Mouse (Mus musculus) liver, embryonic 15.5 days (tissue): Measurements from ENCODE around the gene Gm17617. TPM values are rescaled to one million over a fixed set of nuclear protein-coding genes. Genes with fewer than 3 reads are reported as not detected.

Experiments
- ATAC-seq: fragments of 200-750 bp; cut with Nextera tagmentation; 2 replicates; pipeline ENCODE4 v1.8.0; 2017; ENCODE audit warnings: moderate number of reproducible peaks, mild to moderate bottlenecking, moderate library complexity; ENCODE audit not compliant: insufficient read depth
- H3K27ac ChIP-seq: fragments of 300-500 bp; sonication (generic); replicated peaks from 2 replicates; pipeline ENCODE4 v1.5.1; 2015; ENCODE audit warnings: mild to moderate bottlenecking, inconsistent platforms
- H3K27me3 ChIP-seq: fragments of 300-500 bp; sonication (generic); 2 replicates; pipeline ENCODE4 v1.6.1; 2015; ENCODE audit warnings: mild to moderate bottlenecking, inconsistent platforms
- H3K36me3 ChIP-seq: fragments of 300-500 bp; sonication (generic); replicated peaks from 2 replicates; pipeline ENCODE4 v1.6.1; 2015; ENCODE audit warnings: moderate library complexity, mild to moderate bottlenecking, inconsistent platforms
- H3K4me1 ChIP-seq: fragments of 300-500 bp; sonication (generic); replicated peaks from 2 replicates; pipeline ENCODE4 v1.6.1; 2015; ENCODE audit warnings: inconsistent platforms
- H3K4me2 ChIP-seq: fragments of 300-500 bp; sonication (generic); 2 replicates; pipeline ENCODE4 v1.6.1; 2015; ENCODE audit warnings: moderate library complexity, mild to moderate bottlenecking, inconsistent platforms
- H3K4me3 ChIP-seq: fragments of 300-500 bp; sonication (generic); replicated peaks from 2 replicates; pipeline ENCODE4 v1.5.1; 2015; ENCODE audit warnings: mild to moderate bottlenecking, inconsistent platforms
- H3K9ac ChIP-seq: fragments of 300-500 bp; sonication (generic); 2 replicates; pipeline ENCODE4 v1.6.1; 2015; ENCODE audit warnings: moderate library complexity, mild to moderate bottlenecking, inconsistent platforms
- H3K9me3 ChIP-seq: fragments of 300-500 bp; sonication (generic); replicated peaks from 2 replicates; pipeline ENCODE4 v1.6.1; 2016; ENCODE audit warnings: inconsistent platforms
- WGBS: fragments of 180-500 bp; shearing (Covaris S2); methylation state at CpG from one replicate; pipeline ENCODE4 v1.1.7; 2015; ENCODE audit warnings: mixed read lengths; ENCODE audit not compliant: insufficient replicate concordance; 5-methylcytosine and 5-hydroxymethylcytosine counted together
- polyA plus RNA-seq: library from polyadenylated mRNA; unstranded; fragments of >200 nt; fragmentation: Nextera tagmentation; extraction: Ambion mirVana; gene quantifications from 2 replicates; pipeline ENCODE4 v1.2.1, GENCODE M21; 2015

Gm17617 gene
- polyA plus RNA-seq, 1 experiment from 2014 or later = not detected

DNA sequence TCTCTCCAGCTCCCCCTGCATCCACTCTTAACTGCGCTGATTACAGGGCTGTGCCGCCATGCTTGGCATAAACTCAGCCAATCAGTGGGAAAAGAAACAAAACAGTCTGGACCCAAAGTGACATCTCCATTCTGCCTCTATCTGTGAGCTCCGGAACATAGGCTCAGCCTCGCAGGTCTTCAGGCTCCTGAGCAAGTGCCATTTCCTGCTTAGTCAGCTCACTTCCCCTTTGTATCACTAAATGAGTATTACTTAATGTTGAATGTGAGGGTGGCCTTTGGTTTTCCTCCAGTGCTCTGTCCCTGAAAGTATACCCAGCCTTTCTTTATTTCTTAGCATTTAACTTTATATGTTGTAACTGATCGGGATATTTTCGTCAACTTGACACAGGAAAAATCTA is 8.4 kb downstream of the Gm17617 start:
- Histone ChIP-seq H3K36me3 (peaks cover 58% of the 10 kb centered on the region), H3K9me3 (no peaks in the 10 kb centered on the region), H3K4me1 (no peaks in the 10 kb centered on the region), H3K4me2 (no peak overlapping the region), H3K27me3 (no peaks in the 10 kb centered on the region), H3K27ac (no peak overlapping the region), H3K4me3 (no peak overlapping the region), H3K9ac (no peak overlapping the region)
- ATAC-seq = no peak
- WGBS = 72% methylated on average over 6 of the region's 6 CpGs

DNA sequence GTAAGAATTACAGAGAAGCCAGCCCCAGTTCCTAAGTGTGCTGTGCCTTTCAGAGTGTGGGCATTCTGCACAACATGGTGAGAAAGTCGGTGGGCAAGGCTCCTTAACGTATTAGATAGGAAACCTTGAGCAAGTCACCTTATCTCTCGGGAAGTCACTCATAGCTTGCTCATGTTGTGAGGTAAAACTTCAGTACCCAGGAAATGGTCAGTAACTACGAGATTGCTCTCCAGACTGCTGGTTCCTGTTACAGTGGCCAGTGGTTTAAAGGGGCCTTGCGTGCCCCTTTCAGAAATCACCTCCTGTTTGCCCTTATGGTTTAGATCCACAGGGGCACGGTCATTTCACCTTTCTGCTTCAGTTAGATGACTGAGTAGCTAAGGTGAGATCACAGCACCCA is 19.0 kb downstream of the Gm17617 start:
- peaks cover 69% of the 10 kb centered on the region for H3K36me3 ChIP-seq
- no peaks in the 10 kb centered on the region for H3K27me3 ChIP-seq
- H3K27ac ChIP-seq = no peak overlapping the region
- H3K9me3 ChIP-seq = no peaks in the 10 kb centered on the region
- no peak overlapping the region for H3K9ac ChIP-seq
- no peaks in the 10 kb centered on the region for H3K4me1 ChIP-seq
- no peak for ATAC-seq
- 49% methylated on average over 6 of the region's 6 CpGs for WGBS
- H3K4me3 ChIP-seq = no peak overlapping the region
- no peak overlapping the region for H3K4me2 ChIP-seq

GRCm38 (mm10) chr13:55107694-55108093 is 25.7 kb downstream of the Gm17617 start:
- H3K4me3 ChIP-seq = no peak overlapping the region
- no peaks in the 10 kb centered on the region for H3K9me3 ChIP-seq
- no peak overlapping the region for H3K4me2 ChIP-seq
- peaks cover 27% of the 10 kb centered on the region for H3K36me3 ChIP-seq
- H3K27me3 ChIP-seq = no peaks in the 10 kb centered on the region
- H3K9ac ChIP-seq = no peak overlapping the region
- 83% methylated on average over 8 of the region's 8 CpGs for WGBS
- ATAC-seq = no peak
- H3K27ac ChIP-seq = no peak overlapping the region
- peaks cover 38% of the 10 kb centered on the region for H3K4me1 ChIP-seq

DNA sequence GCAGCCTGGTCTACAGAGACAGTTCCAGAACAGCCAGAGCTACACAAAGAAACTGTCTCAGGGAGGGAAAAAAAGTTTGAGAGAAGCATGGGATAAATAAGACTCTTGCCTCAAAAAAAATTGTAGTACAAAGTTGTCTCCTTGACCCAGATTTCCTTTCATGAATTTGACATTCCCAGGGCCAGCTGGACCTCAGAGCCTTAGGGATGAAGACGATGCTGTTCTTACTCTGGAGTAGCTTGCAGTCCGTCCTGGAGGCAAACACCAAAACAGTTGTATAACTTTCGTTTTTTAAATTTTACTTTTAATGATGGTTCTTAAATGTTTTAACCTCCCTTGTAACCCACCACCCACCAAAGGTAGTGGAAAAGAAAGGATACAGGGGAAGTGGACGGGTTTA is 26.2 kb downstream of the Gm17617 start:
- Histone ChIP-seq H3K4me1 (peaks cover 38% of the 10 kb centered on the region), H3K27ac (no peak overlapping the region), H3K4me2 (peak overlapping the region; percentile 86), H3K36me3 (peaks cover 24% of the 10 kb centered on the region), H3K9ac (no peak overlapping the region), H3K9me3 (no peaks in the 10 kb centered on the region), H3K4me3 (peak overlapping the region; percentile 89), H3K27me3 (no peaks in the 10 kb centered on the region)
- 76% methylated on average over 4 of the region's 4 CpGs for WGBS
- ATAC-seq = no peak

- Histone ChIP-seq H3K4me1 (peaks cover 38% of the 10 kb centered on the region), H3K9ac (peak overlapping the region; percentile 81), H3K4me3 (peak overlapping the region; percentile 89), H3K27me3 (no peaks in the 10 kb centered on the region), H3K36me3 (peaks cover 24% of the 10 kb centered on the region), H3K4me2 (peak overlapping the region; percentile 86), H3K27ac (peak overlapping the region; percentile 84), H3K9me3 (no peaks in the 10 kb centered on the region)
- no peak for ATAC-seq
- 8% methylated on average over 8 of the region's 8 CpGs for WGBS
Observed at GRCm38 (mm10) chr13:55105953-55106691, 27.2 kb downstream of the Gm17617 start.

DNA sequence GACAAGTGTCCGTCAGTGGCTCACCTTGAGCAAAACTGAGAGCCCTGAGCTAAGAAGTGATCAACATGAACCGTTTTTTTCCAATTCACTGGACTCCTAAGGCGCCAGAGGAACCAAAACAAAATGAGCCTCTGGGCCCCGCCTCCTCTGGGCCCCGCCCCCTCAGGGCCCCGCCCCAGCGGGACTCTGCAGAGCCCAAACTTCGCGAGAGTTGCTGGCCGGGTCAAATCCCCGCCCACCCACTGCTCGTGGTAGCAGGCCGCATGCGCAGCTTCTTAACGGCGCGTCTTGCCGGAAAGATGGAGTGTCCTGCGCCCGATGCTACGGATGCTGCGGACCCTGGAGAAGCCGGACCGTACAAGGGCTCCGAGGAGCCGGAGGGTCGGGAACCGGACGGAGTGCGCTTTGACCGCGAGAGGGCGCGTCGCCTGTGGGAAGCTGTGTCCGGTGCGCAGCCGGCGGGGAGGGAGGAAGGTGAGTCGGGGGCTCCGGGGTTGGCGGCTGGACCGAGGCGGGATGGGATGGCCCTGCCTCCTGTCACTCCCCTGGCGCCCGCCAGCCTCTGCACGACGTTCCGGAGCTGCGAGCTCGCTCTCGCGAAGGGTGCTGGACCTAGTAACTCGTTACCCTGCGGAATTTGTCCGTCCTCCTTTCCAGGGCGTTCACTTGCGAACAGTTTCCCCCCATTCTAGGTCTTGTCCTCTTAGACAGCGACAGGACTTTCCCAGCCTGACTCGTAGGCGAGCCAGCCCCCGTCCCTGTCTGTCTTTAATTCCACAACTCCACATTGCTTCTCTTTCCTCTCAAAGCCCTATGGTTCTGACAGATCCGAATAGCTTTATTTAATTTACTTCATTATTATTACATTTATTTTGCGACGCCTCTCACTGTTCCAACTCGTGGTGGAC is 28.0 kb downstream of the Gm17617 start, which contains the start of gene Zfp346:
Gene Zfp346, plus strand, starts transcription at position 267 of the 908 bp plus-strand sequence.
- Histone ChIP-seq H3K27me3 (no peaks in the 10 kb centered on the region), H3K9ac (peak within 1 kb of the TSS; percentile 81), H3K4me1 (peaks cover 40% of the 10 kb centered on the region), H3K4me3 (peak within 1 kb of the TSS; percentile 89), H3K27ac (peak within 1 kb of the TSS; percentile 84), H3K4me2 (peak within 1 kb of the TSS; percentile 86), H3K9me3 (no peaks in the 10 kb centered on the region), H3K36me3 (peaks cover 24% of the 10 kb centered on the region)
- peak; percentile 87 for ATAC-seq
- under 1% methylated on average over 66 of the region's 66 CpGs for WGBS

- no peaks in the 10 kb centered on the region for H3K27me3 ChIP-seq
- no peak overlapping the region for H3K4me3 ChIP-seq
- peaks cover 10% of the 10 kb centered on the region for H3K36me3 ChIP-seq
- no peak overlapping the region for H3K9ac ChIP-seq
- H3K9me3 ChIP-seq = no peaks in the 10 kb centered on the region
- H3K4me2 ChIP-seq = no peak overlapping the region
- peaks cover 54% of the 10 kb centered on the region for H3K4me1 ChIP-seq
- no peak for ATAC-seq
- WGBS = 46% methylated on average over 2 of the region's 2 CpGs
- H3K27ac ChIP-seq = no peak overlapping the region
Observed at GRCm38 (mm10) chr13:55103351-55103750, 30.0 kb downstream of the Gm17617 start.

DNA sequence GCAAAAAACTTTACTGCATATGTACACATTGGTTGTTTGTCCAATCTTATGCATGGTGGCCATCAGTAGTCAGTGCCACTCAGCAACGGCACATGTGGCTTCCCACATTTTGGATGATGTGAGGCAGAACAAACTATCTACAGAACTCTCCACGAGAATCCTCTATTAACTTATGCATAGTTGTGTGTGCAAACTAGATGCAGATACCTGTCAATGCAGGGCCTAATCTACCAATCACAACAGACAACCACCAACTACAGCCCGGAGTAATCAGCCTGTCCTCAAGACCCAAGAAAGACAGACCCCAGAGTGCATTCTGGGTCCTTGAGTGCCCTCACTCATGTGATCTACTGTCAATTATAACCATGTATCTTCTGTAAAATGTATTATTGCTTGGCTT is 31.0 kb downstream of the Gm17617 start:
- H3K27ac ChIP-seq = no peak overlapping the region
- WGBS = 89% methylated on average over 3 of the region's 3 CpGs
- H3K9ac ChIP-seq = no peak overlapping the region
- H3K4me2 ChIP-seq = no peak overlapping the region
- H3K4me1 ChIP-seq = peaks cover 51% of the 10 kb centered on the region
- peaks cover under 1% of the 10 kb centered on the region; the same call in 1 of the 2 replicates for H3K36me3 ChIP-seq
- H3K4me3 ChIP-seq = no peak overlapping the region
- ATAC-seq = no peak
- no peaks in the 10 kb centered on the region for H3K9me3 ChIP-seq
- no peaks in the 10 kb centered on the region for H3K27me3 ChIP-seq

DNA sequence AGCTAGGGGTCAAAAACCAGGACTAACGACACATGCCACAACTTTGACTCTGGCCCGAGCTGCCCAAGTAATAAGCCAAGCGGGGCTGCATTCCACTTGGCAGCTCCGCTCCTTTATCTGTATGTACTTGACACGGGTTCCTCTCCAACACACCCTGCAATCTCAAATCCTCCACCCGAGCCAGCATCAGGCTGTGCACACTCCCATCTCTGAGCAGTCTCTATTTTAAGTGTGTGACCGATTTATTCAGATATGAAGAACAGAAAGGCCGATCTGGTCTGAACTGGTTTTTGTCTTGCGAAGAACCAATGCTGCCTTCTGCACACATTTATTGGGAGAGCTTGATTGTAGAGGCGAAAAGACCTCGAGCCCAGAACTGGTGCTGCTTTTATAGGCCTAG is 31.7 kb downstream of the Gm17617 start:
- WGBS = 80% methylated on average over 11 of the region's 11 CpGs
- Histone ChIP-seq H3K27me3 (no peaks in the 10 kb centered on the region), H3K36me3 (no peaks in the 10 kb centered on the region)

DNA sequence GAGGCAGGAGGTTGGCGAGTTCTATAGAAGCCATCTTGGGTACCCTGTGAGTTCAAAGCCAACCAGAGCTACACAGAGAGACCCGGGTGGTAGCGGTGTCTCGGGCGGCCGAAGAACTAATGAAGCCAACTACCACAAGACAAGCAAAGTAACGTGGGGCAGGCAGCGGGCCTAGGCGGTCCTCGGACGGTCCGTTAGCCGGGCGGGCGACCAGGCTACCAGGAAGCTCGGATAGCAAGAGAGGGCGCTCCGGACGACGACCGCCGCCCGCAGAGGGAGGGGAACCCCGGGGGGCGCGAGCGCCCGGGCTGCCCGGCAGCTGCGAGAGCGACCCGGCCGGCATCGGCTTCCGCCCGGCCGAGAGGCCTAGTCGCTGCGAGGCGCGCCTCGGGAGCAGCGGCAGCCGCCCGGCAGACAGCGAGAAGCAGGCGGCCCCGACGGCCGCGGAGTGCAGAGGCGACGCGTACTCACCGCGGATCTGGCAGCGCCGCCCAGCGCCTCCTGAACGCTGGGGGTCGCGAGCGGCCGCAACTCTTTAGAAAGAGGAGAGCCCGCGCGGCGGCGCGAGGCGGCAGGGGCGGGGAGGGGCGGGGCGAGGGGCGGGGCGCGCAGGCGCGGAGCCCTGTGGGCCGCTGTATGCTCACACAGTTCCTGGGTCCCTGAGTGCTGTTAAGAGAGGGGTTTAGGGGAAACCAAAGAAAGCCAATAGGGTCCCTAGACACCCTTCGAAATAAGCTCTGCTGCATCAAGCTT is 33.4 kb downstream of the Gm17617 start, which contains the start of gene Uimc1:
Gene Uimc1, minus strand, starts transcription at position 575 of the 753 bp plus-strand sequence.
- Histone ChIP-seq H3K9ac (peak within 1 kb of the TSS; percentile 97), H3K4me2 (peak within 1 kb of the TSS; percentile 76), H3K36me3 (no peaks in the 10 kb centered on the region), H3K27me3 (no peaks in the 10 kb centered on the region), H3K9me3 (no peaks in the 10 kb centered on the region), H3K4me3 (peak within 1 kb of the TSS; percentile 96), H3K4me1 (peaks cover 35% of the 10 kb centered on the region), H3K27ac (peak within 1 kb of the TSS; percentile 93)
- WGBS = under 1% methylated on average over 81 of the region's 81 CpGs
- peak; percentile 86 for ATAC-seq

More for the DNA sequence above, 31.7 kb downstream of the Gm17617 start:
- Histone ChIP-seq H3K4me1 (peaks cover 44% of the 10 kb centered on the region), H3K27ac (no peak overlapping the region), H3K9ac (no peak overlapping the region), H3K4me3 (no peak overlapping the region), H3K4me2 (no peak overlapping the region), H3K9me3 (no peaks in the 10 kb centered on the region)
- ATAC-seq = no peak
